Mouse (Mus musculus) common myeloid progenitor, adult 5-6 weeks (primary cell): Measurements from ENCODE around the gene Scgb1b30. TPM values are rescaled to one million over a fixed set of nuclear protein-coding genes. Genes with fewer than 3 reads are reported as not detected.
"Not testable (repeated sequence)": the region's sequence is repeated elsewhere in the genome, so short reads cannot be mapped to it uniquely, and the experiment has no call there.

ENCODE experiments used
- ATAC-seq: replicated peaks from 2 replicates; pipeline ENCODE4 v1.8.0; 2016; ENCODE audit warnings: low read depth, mild to moderate bottlenecking, moderate TSS enrichment, inconsistent platforms; ENCODE audit not compliant: poor library complexity, severe bottlenecking
- total RNA-seq: library from RNA; stranded (forward); fragments of 200-1000, 187-1606 nt; gene quantifications from 2 replicates; pipeline ENCODE4 v1.2.3, GENCODE M21; 2017

The Scgb1b30 gene
- not detected in 2 replicates for total RNA-seq

GRCm38 (mm10) chr7:34094911-34095481 is at the start of gene Scgb1b30:
Scgb1b30 (plus strand) TSS chr7:34095431.
- ATAC-seq: no peak

- ATAC-seq: not testable (repeated sequence)
Observed at GRCm38 (mm10) chr7:34068132-34068531, 27.1 kb upstream of the Scgb1b30 start.

GRCm38 (mm10) chr7:34100002-34100401 is 4.8 kb downstream of the Scgb1b30 start:
- ATAC-seq: no peak

- no peak for ATAC-seq
Observed at GRCm38 (mm10) chr7:34101276-34101675, 6.0 kb downstream of the Scgb1b30 start.

GRCm38 (mm10) chr7:34109190-34109589 is 14.0 kb downstream of the Scgb1b30 start:
- ATAC-seq: no peak

GRCm38 (mm10) chr7:34116601-34117000 is 21.4 kb downstream of the Scgb1b30 start:
- ATAC-seq: no peak

GRCm38 (mm10) chr7:34120636-34121035 is 25.4 kb downstream of the Scgb1b30 start:
- ATAC-seq: not testable (repeated sequence)

- ATAC-seq: no peak
Observed at GRCm38 (mm10) chr7:34122987-34123720, 27.9 kb downstream of the Scgb1b30 start.

GRCm38 (mm10) chr7:34125346-34125745 is 30.1 kb downstream of the Scgb1b30 start:
- ATAC-seq: no peak

GRCm38 (mm10) chr7:34126291-34126690 is 31.1 kb downstream of the Scgb1b30 start:
- ATAC-seq: no peak

GRCm38 (mm10) chr7:34131118-34131517 is 35.9 kb downstream of the Scgb1b30 start:
- no peak for ATAC-seq

GRCm38 (mm10) chr7:34131959-34132354 is 36.7 kb downstream of the Scgb1b30 start:
- no peak for ATAC-seq

GRCm38 (mm10) chr7:34132355-34133079 is 37.3 kb downstream of the Scgb1b30 start:
- no peak for ATAC-seq

GRCm38 (mm10) chr7:34133117-34133762 is 38.0 kb downstream of the Scgb1b30 start, which contains the start of gene Wtip:
Wtip (minus strand) TSS chr7:34133268.
- ATAC-seq: no peak

GRCm38 (mm10) chr7:34134336-34134735 is 39.1 kb downstream of the Scgb1b30 start:
- no peak for ATAC-seq

GRCm38 (mm10) chr7:34139493-34139892 is 44.3 kb downstream of the Scgb1b30 start:
- ATAC-seq: no peak

GRCm38 (mm10) chr7:34141123-34141522 is 45.9 kb downstream of the Scgb1b30 start:
- no peak for ATAC-seq

- ATAC-seq: no peak
Observed at GRCm38 (mm10) chr7:34147193-34147592, 52.0 kb downstream of the Scgb1b30 start.
